9 mouse cellular contexts compared by ENCODE assay signal in genomic region chr2:121009071-121009677, GRCm38 (mm10). TPM values are rescaled to one million over a fixed set of nuclear protein-coding genes. Genes with fewer than 3 reads are reported as not detected.
DNase-seq lines count a peak whose midpoint lies in the region; ATAC-seq and TF ChIP-seq lines count a peak whose summit lies in the region.
"Had no signal": no experiment of that assay in that cellular context is flagged by ENCODE, and none has a peak within 500 bp of the region (broad histone marks: within the 10 kb centered on the region; RNA-seq: fewer than 3 reads in every experiment).

No protein-coding gene starts in this region.

- no peak for DNase-seq in left cerebral cortex, adult 2 months (ENCODE audit: extremely low spot score in 1 of 2, low spot score in 2 of 2)
- DNase-seq in left cerebral cortex, adult 11 months (ENCODE audit: low spot score), result no peak
- no peak for DNase-seq in embryonic facial prominence, embryonic 11.5 days (ENCODE audit: low spot score)
- no peak for DNase-seq in midbrain, postnatal 0 days (ENCODE audit: low spot score)
- no peak for DNase-seq in layer of hippocampus, adult 9-11 months
- no peak for DNase-seq in kidney, adult 8-10 months
- DNase-seq in right cerebral cortex, adult 2 months (ENCODE audit: low spot score in 2 of 2), result no peak
- DNase-seq: adrenal gland, postnatal 10 days had no signal

- intact Hi-C loops in left cerebral cortex, adult 2 months (cut with DNase I), result loop anchor here (2.0 kb wide), 1 partner anchor 32 kb away; the partner anchor contains the start of gene Tmem62

- no peaks in the 10 kb centered on the region for H3K9me3 ChIP-seq in embryonic facial prominence, embryonic 11.5 days (replicated peaks; ENCODE audit: control insufficient read depth, low read length)
- H3K9me3 ChIP-seq in hindbrain, embryonic 16.5 days (ENCODE audit: control insufficient read depth, low read length), result no peaks in the 10 kb centered on the region
- H3K9me3 ChIP-seq in midbrain, postnatal 0 days (ENCODE audit: low read length), result no peaks in the 10 kb centered on the region

- H3K9ac ChIP-seq in embryonic facial prominence, embryonic 11.5 days (replicated peaks; ENCODE audit: low read length), result peak overlapping the region; percentile 64
- peak overlapping the region; percentile 78 for H3K9ac ChIP-seq in hindbrain, embryonic 16.5 days (ENCODE audit: low read depth, low read length)
- peak overlapping the region; percentile 64; the same call in 1 of the 2 replicates for H3K9ac ChIP-seq in midbrain, postnatal 0 days (replicated peaks; ENCODE audit: low read length, poor library complexity, severe bottlenecking)

- ATAC-seq in embryonic facial prominence, embryonic 11.5 days (replicated peaks; ENCODE audit: insufficient number of reproducible peaks, low FRiP score, low TSS enrichment, low read depth), result no peak
- ATAC-seq in hindbrain, embryonic 16.5 days, result no peak
- ATAC-seq in midbrain, postnatal 0 days (ENCODE audit: low FRiP score), result no peak

- no peaks in the 10 kb centered on the region for H3K27me3 ChIP-seq in embryonic facial prominence, embryonic 11.5 days (ENCODE audit: control insufficient read depth, insufficient read depth, low read length)
- H3K27me3 ChIP-seq in hindbrain, embryonic 16.5 days (replicated peaks; ENCODE audit: control insufficient read depth, insufficient read depth, low read length), result no peaks in the 10 kb centered on the region
- no peaks in the 10 kb centered on the region for H3K27me3 ChIP-seq in midbrain, postnatal 0 days (ENCODE audit: insufficient read depth, low read length)

- no peaks in the 10 kb centered on the region for H3K36me3 ChIP-seq in embryonic facial prominence, embryonic 11.5 days (replicated peaks; ENCODE audit: control insufficient read depth, insufficient read depth, low read depth, low read length)
- H3K36me3 ChIP-seq in hindbrain, embryonic 16.5 days (ENCODE audit: control insufficient read depth, insufficient read depth, low read length), result peaks cover 15% of the 10 kb centered on the region
- H3K36me3 ChIP-seq in midbrain, postnatal 0 days (ENCODE audit: insufficient read depth, low read length), result peaks cover 5% of the 10 kb centered on the region; the same call in 1 of the 2 replicates

- H3K4me2 ChIP-seq in embryonic facial prominence, embryonic 11.5 days (ENCODE audit: low read depth, low read length), result peak overlapping the region; percentile 64
- H3K4me2 ChIP-seq in hindbrain, embryonic 16.5 days (ENCODE audit: low read length), result peak overlapping the region; percentile 64
- H3K4me2 ChIP-seq in midbrain, postnatal 0 days (ENCODE audit: low read depth, low read length, poor library complexity, severe bottlenecking), result peak overlapping the region; percentile 79

- WGBS in embryonic facial prominence, embryonic 11.5 days, result 23% methylated on average over 5 of the region's 5 CpGs
- 32% methylated on average over 5 of the region's 5 CpGs for WGBS in hindbrain, embryonic 16.5 days
- WGBS in midbrain, postnatal 0 days, result 24% methylated on average over 5 of the region's 5 CpGs

- no peaks in the 10 kb centered on the region for H3K4me1 ChIP-seq in embryonic facial prominence, embryonic 11.5 days (ENCODE audit: control insufficient read depth, insufficient read depth, low read length)
- peaks cover 7% of the 10 kb centered on the region for H3K4me1 ChIP-seq in hindbrain, embryonic 16.5 days (ENCODE audit: control insufficient read depth, insufficient read depth, low read depth, low read length)
- peaks cover 7% of the 10 kb centered on the region; the same call in 1 of the 2 replicates for H3K4me1 ChIP-seq in midbrain, postnatal 0 days (ENCODE audit: insufficient read depth, low read length)

- H3K4me3 ChIP-seq in left cerebral cortex, adult 2 months, result peak overlapping the region; percentile 88
- peak overlapping the region; percentile 70 for H3K4me3 ChIP-seq in embryonic facial prominence, embryonic 11.5 days (ENCODE audit: low read depth, low read length)
- H3K4me3 ChIP-seq in hindbrain, embryonic 16.5 days (ENCODE audit: low read length), result peak overlapping the region; percentile 80
- peak overlapping the region; percentile 85 for H3K4me3 ChIP-seq in midbrain, postnatal 0 days (ENCODE audit: low read depth, low read length)

- H3K27ac ChIP-seq in left cerebral cortex, adult 2 months, result no peak overlapping the region
- no peak overlapping the region for H3K27ac ChIP-seq in embryonic facial prominence, embryonic 11.5 days (replicated peaks; ENCODE audit: low read depth, low read length)
- no peak overlapping the region for H3K27ac ChIP-seq in hindbrain, embryonic 16.5 days (ENCODE audit: low read depth, low read length)
- no peak overlapping the region for H3K27ac ChIP-seq in midbrain, postnatal 0 days (ENCODE audit: low read depth, low read length)

- TF ChIP-seq CTCF in left cerebral cortex, adult 2 months (IDR thresholded peaks at IDR 0.05), result no peak
- no peak for TF ChIP-seq CTCF in midbrain, postnatal 0 days (IDR thresholded peaks at IDR 0.05)

RNA-seq across cellular contexts. Expression of gene Ccndbp1, which starts 1.0 kb away (rescaled TPM):
- total RNA-seq in left cerebral cortex, adult 2 months (2021), result 10 to 100 TPM; 57.0 to 57.6 TPM
- 33.3 and 40.9 TPM in 2 replicates for polyA plus RNA-seq in embryonic facial prominence, embryonic 11.5 days (2014; fragmentation: Nextera tagmentation; extraction: Ambion mirVana)
- 78.2 and 80.5 TPM in 2 replicates for polyA plus RNA-seq in hindbrain, embryonic 16.5 days (2015; fragmentation: Nextera tagmentation; extraction: Ambion mirVana)
- total RNA-seq in midbrain, postnatal 0 days (2014; rRNA removed), result 51.9 and 65.7 TPM in 2 replicates
- polyA plus RNA-seq in midbrain, postnatal 0 days (2015; fragmentation: Nextera tagmentation; extraction: Ambion mirVana), result 77.8 and 79.7 TPM in 2 replicates

RNA-seq across cellular contexts. Expression of gene Epb42, which starts 27.7 kb away (rescaled TPM):
- total RNA-seq in left cerebral cortex, adult 2 months (2021), result not detected
- polyA plus RNA-seq in embryonic facial prominence, embryonic 11.5 days (2014; fragmentation: Nextera tagmentation; extraction: Ambion mirVana), result 6.5 and 6.7 TPM in 2 replicates
- polyA plus RNA-seq in hindbrain, embryonic 16.5 days (2015; fragmentation: Nextera tagmentation; extraction: Ambion mirVana), result 0.06 and 0.56 TPM in 2 replicates
- total RNA-seq in midbrain, postnatal 0 days (2014; rRNA removed), result not detected in 2 replicates
- 0.12 TPM in 1 of 2 replicates, not detected in the other for polyA plus RNA-seq in midbrain, postnatal 0 days (2015; fragmentation: Nextera tagmentation; extraction: Ambion mirVana)

RNA-seq across cellular contexts. Expression of gene Tmem62, which starts 32.4 kb away (rescaled TPM):
- total RNA-seq in left cerebral cortex, adult 2 months (2021), result 10 to 100 TPM; 21.8 to 28.5 TPM
- 2.1 and 2.8 TPM in 2 replicates for polyA plus RNA-seq in embryonic facial prominence, embryonic 11.5 days (2014; fragmentation: Nextera tagmentation; extraction: Ambion mirVana)
- 14.3 and 16.3 TPM in 2 replicates for polyA plus RNA-seq in hindbrain, embryonic 16.5 days (2015; fragmentation: Nextera tagmentation; extraction: Ambion mirVana)
- 20.9 and 21.5 TPM in 2 replicates for total RNA-seq in midbrain, postnatal 0 days (2014; rRNA removed)
- 14.3 and 14.5 TPM in 2 replicates for polyA plus RNA-seq in midbrain, postnatal 0 days (2015; fragmentation: Nextera tagmentation; extraction: Ambion mirVana)

RNA-seq across cellular contexts. Expression of gene Ubr1, which starts 38.7 kb away (rescaled TPM):
- total RNA-seq in left cerebral cortex, adult 2 months (2021), result 10 to 100 TPM; 41.8 to 45.0 TPM
- polyA plus RNA-seq in embryonic facial prominence, embryonic 11.5 days (2014; fragmentation: Nextera tagmentation; extraction: Ambion mirVana), result 17.9 and 24.0 TPM in 2 replicates
- polyA plus RNA-seq in hindbrain, embryonic 16.5 days (2015; fragmentation: Nextera tagmentation; extraction: Ambion mirVana), result 33.4 and 38.2 TPM in 2 replicates
- 31.0 and 34.0 TPM in 2 replicates for total RNA-seq in midbrain, postnatal 0 days (2014; rRNA removed)
- 24.5 and 28.0 TPM in 2 replicates for polyA plus RNA-seq in midbrain, postnatal 0 days (2015; fragmentation: Nextera tagmentation; extraction: Ambion mirVana)
